Mouse (Mus musculus) 3134 (cell line): Measurements from ENCODE around the gene Psmc5.

ENCODE experiments used
- DNase-seq: peaks from one replicate; pipeline ENCODE4 v3.0.0-alpha.2; 2011; ENCODE audit warnings: low spot score; ENCODE audit not compliant: insufficient read length; ENCODE audit errors: extremely low read depth

Psmc5 gene

GRCm38 (mm10) chr11:106305348-106306064 is 49.6 kb downstream of the Psmc5 start:
- no peak for DNase-seq

GRCm38 (mm10) chr11:106306065-106306385 is 50.1 kb downstream of the Psmc5 start:
- DNase-seq = no peak

- DNase-seq = no peak
Observed at GRCm38 (mm10) chr11:106306758-106307157, 50.8 kb downstream of the Psmc5 start.

- no peak for DNase-seq
Observed at GRCm38 (mm10) chr11:106307432-106307831, 51.5 kb downstream of the Psmc5 start.

GRCm38 (mm10) chr11:106308162-106308561 is 52.2 kb downstream of the Psmc5 start:
- no peak for DNase-seq

GRCm38 (mm10) chr11:106310123-106310522 is 54.2 kb downstream of the Psmc5 start:
- no peak for DNase-seq
